Mouse (Mus musculus) Muller cell, postnatal 12 days (primary cell): Measurements from ENCODE around the gene Slc17a9.

ENCODE experiments used
- DNase-seq: peaks from one replicate; pipeline ENCODE4 v3.0.0-alpha.2; 2015; ENCODE audit errors: inconsistent ontology term

The Slc17a9 gene

DNA sequence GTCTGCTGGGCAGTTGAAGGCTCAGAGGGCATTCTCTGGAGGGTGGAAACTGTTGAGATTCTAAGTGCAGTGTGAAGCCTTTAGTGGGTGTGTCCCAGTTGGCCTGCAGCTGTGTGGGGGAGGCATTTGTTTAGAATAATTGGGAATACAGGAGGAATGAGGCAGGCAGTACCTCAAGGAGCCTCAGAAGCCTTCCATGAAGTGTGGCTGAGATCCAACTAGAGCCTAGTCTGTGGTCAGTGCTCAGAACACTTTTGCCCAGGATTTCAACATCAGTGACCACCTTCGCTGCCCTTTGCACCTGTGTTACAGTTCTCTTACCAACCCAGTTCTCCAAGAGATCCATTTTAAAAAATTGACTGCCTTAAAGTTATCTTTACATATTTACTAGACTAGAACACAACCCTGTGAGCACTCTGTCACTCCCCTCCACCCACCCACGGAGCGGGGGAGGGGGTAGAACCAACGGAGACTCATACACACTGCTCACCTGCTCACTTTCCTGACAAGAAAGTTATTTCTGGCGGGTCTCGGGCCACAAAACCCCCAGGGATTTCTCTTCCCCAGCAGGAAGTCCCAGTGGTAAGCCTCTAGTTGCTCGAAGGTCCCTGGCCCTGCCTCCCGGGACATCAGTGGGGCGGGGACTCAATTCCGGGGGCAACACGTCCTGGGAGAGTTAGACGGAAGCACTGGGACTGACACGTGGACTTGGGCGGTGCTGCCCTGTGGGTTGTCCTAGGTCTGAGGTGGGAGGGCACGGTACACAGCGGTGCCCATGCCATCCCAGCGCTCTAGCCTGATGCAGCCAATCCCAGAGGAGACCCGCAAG lies at the start of gene Slc17a9:
Gene Slc17a9, plus strand, starts transcription at position 679 of the 829 bp plus-strand sequence.
- DNase-seq, result peak; percentile 50

DNA sequence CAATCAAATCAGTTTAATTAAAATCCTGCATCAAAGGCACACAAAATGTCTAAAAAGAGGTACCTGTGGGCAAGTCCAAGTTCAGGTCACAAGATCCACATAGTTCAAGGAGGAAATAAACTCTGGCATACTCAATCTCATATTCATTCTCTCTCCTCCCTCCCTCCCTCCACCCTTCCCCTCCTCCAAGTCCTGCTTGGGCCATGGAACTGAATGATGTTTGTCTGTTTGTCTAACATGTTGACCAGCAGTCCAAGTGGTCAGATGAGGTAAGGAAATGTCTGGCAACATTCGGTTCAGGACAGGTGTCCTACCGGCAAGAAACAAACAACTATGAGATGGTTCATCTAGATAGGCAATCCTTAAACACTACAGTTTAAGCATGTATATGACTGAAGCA lies 48.4 kb upstream of the Slc17a9 start:
- DNase-seq, result no peak

DNA sequence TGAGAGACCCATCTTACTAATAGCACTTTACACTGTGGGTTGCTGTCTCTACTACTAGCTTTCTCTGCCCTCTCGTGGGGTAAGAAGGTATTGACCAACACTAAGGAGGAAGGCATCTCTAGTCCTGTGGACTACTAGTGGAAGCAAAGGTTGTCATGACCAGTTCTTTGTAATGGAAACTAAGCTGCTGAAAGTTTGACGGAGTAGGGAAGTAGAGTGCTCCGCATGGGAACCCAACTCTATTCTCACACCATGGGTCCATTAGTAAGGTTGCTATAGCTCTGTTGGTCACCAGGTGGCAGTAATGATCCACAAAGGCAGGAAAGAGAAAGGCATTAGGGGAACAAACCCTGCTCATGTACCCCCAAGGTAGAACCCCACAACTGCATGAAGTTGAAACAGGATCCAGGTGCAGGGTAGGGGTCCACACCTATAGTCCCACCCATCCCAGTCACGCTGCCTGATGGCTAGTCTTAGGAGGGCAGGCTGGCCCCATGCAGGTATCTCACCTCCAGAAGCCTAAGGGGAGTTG lies 46.4 kb upstream of the Slc17a9 start:
- peak; percentile 59 for DNase-seq

DNA sequence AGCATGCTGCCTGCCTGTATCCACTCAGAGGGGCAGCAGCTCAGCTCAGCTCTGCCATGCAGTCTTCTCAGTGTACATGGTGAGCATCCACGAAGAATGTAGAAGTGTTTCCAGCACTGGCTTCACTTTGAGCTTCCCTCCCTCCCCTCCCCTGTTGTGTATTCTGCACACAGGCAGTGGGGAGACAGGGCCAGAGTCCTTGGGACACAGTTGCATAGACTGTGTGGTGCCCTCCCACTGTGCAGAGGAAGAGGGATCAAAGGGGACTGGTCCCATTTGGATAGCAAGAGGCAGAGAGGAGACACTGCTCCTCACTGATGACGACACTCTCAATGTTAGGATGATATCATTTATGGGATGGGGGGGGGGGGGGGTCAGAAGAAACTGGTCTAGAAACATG lies 43.8 kb upstream of the Slc17a9 start:
- DNase-seq, result no peak

DNA sequence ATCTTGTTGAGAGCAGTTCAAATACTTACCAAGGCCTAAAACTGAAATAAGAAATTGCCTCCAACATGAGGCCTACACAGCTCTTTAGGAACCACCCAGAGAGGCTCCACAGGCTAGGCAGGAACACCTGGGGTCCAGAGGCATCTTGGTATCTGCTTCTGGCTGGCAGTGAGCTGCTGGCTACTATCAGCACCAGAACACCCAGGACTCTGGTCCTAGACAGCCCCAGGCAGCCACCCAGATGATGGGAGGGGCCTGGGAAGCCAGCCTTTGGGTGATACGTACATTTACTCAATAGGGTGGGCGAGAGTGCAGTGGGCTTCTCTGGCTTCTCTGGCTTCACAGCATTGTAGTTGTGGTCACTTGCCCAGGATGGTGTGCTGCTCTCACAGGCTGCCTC lies 41.5 kb upstream of the Slc17a9 start:
- DNase-seq, result no peak

DNA sequence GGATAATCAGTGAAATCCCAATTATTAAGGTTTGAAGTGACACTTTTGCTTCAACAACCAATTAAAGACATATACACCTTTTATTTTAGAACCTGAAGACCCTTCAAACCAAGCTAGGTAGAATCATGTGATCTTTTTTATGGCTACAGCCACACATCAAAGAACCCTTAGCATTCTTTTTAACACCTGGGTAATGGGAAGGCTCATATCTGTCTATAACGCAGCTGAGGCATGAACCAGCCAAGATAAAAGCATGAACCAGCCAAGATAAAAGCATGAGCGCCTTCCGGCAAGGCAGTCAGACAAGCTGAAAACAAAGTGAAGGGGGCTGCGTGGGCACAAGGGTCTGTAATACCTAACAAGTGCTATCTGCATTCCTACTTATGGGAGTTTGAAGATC lies 41.0 kb upstream of the Slc17a9 start:
- no peak for DNase-seq

DNA sequence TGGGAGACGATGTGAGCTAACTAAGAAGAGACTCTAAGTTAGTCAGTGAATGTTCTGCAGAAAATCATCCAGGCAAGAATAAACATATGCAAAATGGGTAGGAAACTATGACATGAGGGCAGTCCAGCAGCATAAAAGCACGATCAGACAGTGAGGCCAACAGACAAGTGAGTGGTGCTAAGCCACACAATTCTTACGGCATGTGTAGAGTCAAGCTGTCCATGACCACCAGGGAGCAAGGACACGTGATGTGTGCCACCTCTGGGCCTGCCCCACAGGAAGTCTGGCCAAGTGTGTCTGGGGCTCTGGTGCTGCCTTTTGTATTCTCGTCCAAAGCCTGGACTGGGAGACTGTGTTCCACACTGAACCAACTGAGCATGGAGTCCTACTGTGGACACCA lies 35.2 kb upstream of the Slc17a9 start:
- DNase-seq, result no peak

DNA sequence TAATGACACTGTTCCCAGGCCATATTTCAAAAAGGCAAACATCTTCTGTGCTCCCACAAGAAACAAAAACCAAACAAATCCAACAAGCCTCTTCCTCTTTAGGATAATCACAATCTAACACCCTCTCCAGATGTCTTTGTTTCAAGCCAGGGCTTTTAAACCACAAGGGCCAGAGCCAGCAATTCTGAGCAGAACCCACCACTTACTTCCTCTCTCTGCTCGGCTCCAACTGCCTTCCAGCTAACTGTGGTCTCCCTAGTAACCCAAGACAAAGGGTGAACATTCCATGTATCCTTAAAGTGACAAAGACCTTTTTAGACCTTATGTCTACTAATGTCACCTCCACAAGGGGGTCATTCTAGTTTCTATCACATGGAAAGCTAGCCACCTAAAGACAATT lies 32.4 kb upstream of the Slc17a9 start:
- DNase-seq, result peak; percentile 78

DNA sequence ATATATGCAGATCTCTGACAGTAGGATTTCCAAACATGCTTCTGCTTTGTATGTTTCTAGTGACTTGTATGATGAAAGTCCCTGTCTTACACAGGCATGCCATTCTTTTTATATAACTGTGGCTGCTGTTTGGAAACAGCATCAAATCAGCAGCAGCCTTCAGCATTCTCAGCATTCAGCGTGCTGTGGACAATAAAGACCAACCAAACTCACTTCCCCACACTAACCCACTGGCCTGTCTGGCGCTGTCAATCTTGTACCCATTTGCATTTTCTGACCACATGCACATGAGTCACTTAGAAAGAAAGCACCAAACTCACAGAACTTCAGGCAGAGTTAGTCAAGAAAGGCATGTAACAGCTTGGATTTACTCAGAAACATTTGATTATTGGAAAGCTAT lies 29.9 kb upstream of the Slc17a9 start:
- peak; percentile 82 for DNase-seq

DNA sequence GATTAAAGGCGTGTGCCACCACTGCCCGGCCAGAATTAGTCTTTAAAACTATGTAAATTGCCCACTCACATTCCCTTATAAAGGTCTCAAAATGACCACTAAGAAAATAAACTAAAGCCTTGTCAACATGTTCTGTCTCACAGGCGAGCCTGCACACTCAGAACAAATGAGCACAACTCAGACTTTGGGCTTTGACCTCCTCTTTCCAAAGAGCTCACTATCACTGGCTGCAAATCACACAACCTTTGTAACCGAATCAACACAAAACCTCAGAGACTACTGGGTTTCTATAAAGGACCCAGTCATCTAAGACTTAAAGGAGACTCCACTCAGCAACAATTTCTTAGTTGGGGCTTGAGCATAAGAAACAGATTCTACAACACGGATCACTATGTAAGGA lies 24.6 kb upstream of the Slc17a9 start:
- DNase-seq, result no peak

DNA sequence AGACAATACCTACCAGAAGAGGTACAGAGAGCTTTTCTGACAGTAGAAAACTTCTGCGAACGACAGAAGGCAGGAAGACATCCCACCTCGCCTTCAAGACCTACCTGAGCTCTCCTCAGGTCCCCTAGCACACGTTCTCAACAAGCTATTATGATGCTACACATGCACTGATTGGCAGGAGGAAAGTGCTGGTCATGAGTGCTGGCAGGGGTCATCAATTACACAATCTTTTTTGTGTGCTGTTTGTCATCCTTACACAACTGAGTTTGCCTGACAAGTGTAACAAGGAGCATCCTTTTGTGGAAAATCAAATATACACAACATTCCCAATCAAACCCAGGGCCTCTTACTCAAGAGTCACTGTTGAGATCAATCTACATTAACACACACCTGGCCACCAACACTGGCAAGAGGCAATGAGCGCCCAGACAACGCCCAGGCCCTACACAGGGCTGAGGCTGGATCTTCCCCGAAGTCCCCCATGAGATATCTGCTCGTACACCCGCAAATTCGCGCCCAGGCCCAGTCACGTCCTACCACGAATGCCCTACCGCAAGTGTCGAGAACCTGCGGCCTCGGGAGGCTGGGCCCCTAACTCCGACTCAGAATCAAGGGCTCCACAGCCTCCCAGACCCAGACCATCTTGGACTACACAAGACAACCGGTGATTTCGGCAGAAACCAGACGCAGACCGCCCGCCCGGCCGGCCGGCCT lies 23.9 kb upstream of the Slc17a9 start:
- peak; percentile 45 for DNase-seq

DNA sequence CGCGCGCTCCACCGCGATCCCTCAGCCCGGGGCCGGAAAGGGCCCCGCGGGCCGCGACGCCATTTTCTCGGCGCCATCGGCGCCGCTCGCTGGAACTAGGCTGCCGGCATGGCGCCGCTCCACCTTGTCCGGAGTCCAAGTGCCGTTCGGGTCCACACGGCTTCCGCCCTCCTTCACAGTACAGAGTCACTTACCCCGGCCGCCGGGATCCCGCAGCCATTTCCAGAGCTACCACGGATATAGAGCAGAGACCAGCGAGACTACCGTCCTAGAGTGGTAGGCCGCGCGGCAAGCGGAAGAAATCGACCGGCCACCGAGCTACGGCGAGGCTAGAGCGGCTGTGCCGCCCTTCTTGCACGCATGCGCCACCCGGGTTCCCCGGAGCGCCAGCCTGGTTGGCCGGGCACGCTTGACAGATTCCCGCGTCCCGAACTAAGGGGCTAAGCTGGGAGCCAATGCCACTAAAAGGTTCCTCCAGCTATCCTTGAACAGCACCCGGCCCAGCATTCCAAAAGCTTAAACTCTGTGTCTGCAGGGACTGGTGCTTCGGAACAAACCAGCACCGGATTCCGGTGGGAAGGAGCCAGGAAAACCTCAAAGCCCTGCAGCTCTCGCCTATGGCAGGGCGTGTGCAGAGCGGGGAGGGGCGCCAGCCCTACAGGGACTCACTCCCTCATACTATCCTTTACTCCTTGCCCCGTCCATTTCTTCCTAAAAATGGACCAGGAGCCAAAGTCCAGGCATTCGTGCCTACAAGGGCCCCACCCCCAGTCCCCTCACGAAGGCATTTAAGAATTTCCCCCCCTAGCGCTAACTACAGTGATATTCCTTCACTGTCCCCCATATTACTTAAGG lies 23.1 kb upstream of the Slc17a9 start:
- DNase-seq, result peak; percentile 95

DNA sequence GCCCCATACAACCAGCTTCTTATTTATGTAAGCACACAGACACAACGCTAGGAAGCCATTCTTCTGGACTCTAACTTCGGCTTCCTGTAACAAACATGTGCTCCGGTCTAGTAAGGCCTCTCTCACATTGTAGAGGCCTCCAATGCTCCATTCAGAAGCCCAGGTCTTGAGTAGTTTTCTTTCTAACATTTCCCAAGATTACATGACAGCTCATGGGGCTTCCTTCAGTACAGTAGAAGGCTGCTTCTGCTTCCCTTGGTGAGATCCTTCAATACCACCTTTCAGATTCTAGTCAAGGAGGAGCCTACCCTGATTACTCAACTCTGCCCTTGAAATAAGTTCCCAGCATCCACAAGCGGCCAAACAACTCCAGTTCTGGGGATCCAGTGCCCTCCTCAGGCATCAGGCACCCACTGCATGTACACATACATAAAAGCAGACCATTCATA lies 22.3 kb upstream of the Slc17a9 start:
- no peak for DNase-seq

DNA sequence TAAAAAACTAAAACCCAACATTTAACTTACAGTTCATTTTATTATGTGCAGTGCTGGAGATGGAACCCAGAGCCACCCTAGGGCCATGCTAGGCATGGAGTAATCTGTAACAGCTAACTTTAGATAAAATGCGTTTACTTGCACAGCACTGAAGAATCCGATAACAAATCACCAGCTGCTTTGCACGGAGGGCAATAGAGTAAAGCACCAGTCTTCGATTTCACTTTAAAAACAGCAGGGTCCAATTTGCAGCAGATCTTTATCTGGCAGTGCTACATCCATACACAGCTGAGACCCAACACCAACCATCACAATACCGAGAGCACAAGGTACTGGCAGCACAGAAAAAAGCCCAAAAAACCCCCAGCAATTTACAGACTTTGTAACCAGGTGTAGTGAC lies 21.9 kb upstream of the Slc17a9 start:
- no peak for DNase-seq

DNA sequence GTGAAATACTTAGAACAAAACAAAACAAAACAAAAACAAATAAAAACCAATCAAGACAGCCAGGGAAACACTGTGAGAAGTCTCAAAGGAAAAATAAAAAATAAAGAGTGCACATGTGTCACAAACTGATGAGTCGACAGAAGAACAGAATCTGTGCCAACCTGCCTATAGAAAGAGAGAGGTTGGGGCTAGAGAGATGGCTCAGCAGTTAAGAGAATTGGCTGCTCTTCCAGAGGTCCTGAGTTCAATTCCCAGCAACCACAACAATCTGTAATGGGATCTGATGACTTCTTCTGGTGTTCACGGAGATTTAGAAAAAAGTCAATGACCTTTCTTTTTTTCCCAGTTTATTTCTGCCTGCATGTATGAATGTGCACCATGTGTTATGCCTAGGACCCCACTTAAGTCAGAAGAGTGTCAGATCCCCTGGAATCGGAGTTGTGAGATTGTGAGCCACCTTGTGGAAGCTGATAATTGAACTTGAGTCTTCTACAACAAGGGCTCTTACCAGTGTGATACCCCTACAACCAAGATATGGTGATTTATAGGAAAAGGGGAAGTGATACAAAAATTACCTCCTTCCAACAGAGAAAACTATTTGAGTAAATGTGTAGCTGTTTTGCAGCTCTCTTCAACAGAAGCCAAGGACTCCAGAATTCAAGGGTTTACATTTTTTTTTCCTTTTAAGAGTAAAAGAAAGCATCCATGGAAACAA lies 21.3 kb upstream of the Slc17a9 start:
- DNase-seq, result no peak

DNA sequence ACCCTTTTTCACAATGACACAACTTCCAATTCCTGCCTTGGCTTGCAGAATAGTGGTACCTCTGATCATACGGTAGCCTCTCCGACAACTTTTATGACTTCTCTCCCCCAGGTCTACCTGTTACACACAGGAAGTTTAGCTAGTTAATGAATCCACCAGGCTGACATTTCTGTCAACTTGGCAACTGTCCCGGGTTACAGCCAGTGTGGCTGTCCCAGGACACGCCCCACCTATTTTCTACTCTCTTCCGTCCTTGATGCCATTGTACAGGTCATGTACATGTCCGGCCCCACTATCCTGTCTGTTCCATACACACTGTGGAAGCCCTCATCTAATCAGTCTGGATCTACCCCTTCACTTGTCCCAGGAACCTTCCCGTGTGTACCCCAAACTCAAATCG lies 20.5 kb upstream of the Slc17a9 start:
- no peak for DNase-seq

DNA sequence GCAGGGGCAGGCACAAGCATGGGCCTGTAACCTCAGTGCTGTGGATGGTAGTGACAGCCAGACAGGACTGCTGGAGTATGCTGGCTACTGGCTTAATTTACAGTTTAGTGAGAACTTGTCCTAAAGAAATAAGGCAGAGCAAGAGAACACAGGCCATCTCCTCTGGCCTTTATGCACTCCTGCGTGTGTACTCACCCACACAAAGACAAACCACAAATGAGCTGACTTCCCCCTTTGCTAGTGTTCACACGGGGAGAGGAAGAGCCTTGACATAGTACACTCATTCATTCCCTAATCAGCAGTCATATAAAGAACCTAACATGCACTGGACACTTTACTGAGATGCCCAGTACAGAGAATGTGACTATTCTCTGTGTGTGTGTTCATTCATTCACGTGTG lies 20.0 kb upstream of the Slc17a9 start:
- no peak for DNase-seq

DNA sequence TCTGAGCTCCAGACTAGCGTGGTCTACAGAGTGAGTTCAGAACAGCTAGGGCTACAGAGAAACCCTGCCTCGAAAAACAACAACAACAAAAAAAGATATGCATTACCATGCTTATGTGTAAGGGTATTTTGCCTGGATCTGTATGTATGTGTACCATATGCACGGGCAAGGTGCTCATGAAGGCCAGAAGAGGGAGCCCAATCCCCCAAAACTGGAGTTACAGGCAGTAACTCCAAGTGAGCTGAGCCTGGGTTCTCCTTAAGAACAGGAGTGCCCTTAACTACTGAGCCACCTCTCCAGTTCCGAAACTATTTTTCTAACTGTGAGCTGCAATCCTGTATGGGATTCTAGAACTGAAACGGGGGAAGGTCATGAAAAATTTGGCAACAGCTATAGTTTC lies 19.1 kb upstream of the Slc17a9 start:
- DNase-seq, result no peak

DNA sequence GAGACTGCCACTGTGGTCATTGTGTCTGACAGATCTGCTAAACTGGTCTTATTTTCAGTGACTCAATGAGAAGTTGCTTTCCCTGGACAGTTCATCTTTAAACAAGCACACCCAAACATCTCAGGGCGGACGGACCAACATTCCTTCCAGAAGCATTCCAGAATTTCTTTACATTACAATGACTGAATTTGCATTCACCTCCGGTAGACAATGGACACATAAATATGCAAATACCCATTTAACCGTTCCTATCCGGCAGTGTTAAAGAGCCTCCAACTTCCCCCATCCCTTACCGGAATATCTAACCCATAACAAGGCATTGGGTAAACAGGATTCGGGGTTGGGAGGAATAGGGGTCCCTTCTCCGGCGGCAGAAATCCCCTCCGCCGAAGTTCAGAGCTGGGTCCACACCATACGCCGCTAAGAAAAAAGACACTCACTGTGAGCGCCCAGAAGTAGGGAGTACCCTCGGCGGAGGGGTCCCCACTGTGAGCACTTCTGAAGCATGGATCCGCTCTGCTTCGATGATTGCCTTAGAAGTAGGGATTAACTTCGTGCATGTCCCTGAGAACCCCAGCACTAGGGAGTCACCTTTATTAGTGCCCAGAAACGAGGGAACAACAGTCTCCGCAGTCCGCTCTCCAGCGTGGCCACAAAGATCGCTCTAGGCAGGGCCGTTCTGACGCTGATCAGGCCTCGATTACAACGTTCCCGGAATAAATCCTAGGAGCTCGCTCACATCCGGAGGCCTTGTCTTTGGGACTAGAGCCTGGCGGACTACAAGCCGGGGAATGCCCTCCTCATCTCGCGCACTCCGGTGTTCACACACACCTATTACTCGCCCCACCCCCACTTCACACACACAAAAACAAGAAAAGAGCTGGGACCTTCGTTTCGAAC lies 15.8 kb upstream of the Slc17a9 start:
- no peak for DNase-seq

DNA sequence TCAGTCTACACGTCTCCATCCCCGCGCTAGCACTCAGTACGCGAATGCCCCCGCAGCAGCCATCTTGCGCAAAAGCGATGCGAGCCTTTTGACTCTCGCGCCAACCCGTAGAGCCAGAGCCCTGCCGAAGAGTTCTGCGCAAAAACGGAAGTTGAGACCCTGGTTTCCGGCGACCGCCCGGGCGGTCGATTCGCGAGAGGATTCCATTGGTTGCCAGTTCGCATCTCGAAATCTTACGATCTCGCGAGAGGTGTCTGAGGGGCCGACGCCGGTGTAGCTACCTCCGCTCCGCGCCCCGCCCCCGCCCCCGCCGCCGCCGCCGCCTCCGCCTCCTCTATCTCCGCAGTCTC lies 15.2 kb upstream of the Slc17a9 start, which contains the start of the genes Dido1 and Gid8:
Gene Dido1, minus strand, starts transcription at position 77 of the 350 bp plus-strand sequence.
Gene Gid8, plus strand, starts transcription at position 195 of the 350 bp plus-strand sequence.
- DNase-seq, result peak; percentile 97
